Mouse (Mus musculus) gastrocnemius, postnatal 10 days (tissue): ENCODE results near the gene Sipa1l2. TPM values are rescaled to one million over a fixed set of nuclear protein-coding genes. Genes with fewer than 3 reads are reported as not detected.

Experiments
- DNase-seq: peaks from one replicate; pipeline ENCODE4 v3.0.0; 2021; ENCODE audit warnings: mixed read lengths
- long read RNA-seq, 2 experiments: library from polyadenylated mRNA; stranded (forward); transcript quantifications; one replicate each; pipeline ENCODE4 v2.0.0; 2021
- total RNA-seq, 2 experiments: library from RNA; stranded (reverse); gene quantifications; 2 replicates each; pipeline ENCODE4 v1.2.3; 2021

Sipa1l2 gene
- total RNA-seq: 10 to 100 TPM; 12.9 to 16.7 TPM
- long read RNA-seq, experiment 1, full-length matches to known transcripts: 9 of 21 reads
- long read RNA-seq, experiment 1, partial matches to known transcripts: 9 of 21 reads
- long read RNA-seq, experiment 1, other reads (novel, unspliced or antisense): 3 of 21 reads
- long read RNA-seq, experiment 2, full-length matches to known transcripts: 6 of 12 reads
- long read RNA-seq, experiment 2, partial matches to known transcripts: 3 of 12 reads
- long read RNA-seq, experiment 2, other reads (novel, unspliced or antisense): 3 of 12 reads

DNA sequence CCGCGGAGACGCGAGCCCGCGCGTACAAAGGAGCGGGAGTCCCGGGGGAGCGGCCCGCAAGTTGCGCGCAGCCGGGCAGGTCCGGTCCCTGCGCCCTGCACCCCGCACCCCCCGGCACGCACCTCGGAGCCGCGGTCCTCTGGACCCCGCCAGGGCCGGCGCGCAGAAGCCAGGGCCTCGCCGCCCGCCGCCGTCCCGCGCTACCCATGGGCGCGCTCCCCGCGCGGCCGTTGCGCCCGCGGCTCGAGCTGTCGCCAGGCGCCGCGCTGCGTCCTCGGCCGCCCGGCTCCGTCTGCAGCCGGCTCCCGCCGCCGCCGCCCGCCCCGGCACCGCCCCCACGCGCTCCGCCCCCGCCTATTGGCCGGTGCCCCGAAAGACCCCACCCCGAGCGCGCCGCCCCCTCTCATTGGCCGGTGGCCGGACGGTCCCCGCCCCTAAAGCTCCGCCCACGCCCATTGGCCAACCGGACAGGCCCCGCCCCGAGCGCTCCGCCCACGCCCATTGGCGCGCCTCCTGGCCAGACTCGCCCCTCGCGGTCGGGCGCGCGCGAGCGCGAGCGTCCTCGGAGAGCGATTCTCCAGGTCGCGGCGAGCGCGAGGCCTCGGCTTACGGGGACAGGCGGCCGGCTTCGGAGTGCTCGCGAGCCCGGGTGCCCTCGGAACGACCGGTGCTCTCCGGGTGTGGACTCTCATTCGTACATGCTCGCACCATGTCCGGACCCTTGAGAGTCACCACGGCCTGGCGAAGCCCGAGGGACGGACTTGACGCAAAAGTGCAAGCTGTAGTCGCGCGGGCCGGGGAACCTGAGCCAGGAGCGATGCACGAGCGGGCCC lies at the start of gene Sipa1l2:
TSS of gene Sipa1l2 (minus strand) at position 276 of the 833 bp plus-strand sequence.
- DNase-seq: peak; percentile 100

DNA sequence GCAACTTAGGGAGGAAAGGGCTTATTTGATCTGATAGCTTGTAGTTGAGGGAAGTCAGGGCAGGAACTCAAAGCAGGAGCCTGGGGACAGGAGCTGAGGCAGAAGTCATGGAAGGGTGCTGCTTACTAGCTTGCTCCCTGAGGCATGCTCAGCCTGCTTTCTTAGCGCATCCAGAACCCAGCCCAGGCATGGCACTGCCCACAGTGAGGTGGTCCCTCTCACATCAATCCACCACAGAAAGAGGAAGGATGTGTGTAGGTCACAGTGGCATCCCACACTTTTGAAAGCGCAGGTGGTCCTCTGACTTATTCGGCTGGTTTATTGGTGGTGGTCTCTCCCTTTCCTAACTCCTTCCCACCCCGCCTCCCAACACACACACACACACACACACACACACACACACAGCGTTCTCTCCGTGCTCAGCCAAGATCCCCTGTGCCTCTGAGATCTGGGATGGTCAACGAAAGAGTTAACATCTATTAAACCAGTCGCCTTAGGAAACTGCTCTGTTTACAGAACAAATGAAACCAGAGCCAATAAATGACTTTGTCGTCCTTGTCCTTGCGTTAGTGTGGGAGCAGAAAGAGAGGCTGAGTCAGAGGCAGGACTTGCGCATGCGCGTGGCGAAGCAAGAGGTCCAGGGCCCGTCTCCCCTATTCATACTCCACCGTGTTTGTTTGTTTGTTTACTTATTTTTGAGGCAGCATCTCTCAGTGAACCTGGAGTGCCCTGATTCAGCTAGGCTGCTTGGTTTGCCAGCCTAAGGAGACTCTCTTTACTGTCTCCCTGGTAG lies 49.1 kb upstream of the Sipa1l2 start:
- DNase-seq: no peak

DNA sequence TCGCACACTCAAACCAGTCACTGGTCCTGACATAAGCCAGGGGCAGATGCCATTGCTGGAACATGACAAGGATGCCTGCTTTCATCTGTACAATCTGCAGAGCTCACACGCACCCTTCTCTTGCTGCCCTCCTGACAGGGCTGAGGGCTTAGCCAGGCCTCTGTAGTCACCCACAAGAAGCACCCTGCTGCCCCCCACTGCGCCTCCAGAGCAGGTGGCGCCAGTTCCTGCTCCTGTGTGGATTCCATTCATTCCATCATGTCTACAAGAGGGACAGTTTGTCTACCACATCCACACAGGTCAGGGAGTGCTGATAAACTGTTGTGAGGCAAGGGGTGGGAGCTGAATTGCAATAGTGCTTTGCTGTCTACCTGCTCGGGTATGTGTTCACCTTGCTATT lies 47.3 kb upstream of the Sipa1l2 start:
- no peak for DNase-seq

DNA sequence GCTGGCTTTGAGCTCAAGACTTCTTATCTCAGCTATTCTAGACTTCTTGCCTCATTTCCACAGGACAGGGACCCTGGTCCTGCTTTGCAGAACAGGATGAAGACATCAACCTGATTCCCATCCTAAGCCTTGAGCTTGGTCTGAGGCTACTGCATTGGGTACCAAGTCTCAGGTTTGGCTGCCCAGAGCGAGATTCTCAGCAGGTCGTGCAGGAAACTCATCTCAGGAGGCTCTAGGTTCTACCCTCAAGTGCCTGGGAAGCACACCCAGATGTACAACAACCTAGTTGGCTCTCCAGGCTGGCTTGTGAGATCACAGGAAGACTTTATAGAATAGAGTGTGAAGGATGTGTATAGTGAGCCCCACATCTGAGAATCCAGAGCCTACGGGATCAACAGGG lies 46.4 kb upstream of the Sipa1l2 start:
- DNase-seq: no peak

DNA sequence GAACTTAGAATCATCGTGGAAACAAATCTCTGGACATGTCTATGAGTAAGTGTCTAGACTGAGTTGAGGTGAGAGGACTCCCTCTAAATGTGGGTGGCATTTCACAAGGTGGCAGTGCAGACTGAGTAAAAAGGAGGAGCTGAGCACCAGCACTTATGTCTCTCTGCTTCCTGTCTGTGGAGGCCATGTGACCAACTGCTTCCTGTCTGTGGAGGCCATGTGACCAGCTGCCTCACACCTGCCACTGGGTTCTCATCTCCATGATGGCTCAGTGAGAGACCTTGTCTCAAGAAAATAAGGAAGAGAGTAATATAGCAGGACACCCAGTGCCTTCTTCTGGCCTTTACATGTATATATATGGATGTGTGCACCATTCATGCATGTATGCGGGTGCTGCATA lies 43.9 kb upstream of the Sipa1l2 start:
- DNase-seq: no peak

DNA sequence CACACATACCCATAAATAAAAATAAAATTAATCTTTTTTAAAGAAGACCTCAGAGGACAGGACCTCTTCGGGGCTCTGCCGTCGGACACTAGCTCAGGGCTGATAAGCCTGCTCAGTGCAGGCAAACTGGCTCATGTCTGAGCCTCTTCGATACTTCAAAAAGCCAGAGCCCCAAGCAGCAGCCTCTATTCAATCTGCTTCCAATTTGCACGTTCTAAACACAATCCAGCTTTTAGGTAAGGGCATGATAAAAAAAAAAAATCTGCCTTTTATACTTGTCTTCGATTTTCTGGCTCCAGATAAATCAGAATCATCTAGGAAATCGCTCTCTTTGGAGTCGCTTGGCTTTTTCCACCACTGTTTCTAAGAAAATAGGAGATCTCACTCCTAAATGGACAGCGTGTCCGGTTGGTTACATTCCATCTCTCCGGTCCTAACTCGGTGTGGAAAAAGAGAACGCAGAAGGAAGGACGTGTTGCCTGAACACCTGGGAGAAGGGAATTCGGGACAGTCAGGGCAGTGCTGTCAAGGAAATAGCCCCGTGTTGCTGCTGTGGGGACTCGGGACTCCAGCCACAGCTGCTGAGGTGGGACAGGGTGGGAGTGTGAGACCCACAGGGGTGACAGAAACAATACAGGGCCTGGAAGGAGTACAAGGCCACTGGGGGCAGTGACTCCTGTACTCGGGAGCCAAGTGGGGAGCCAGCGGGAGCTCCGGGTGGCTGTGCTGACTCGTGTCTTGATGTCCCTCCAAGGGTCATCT lies 42.4 kb upstream of the Sipa1l2 start:
- no peak for DNase-seq

DNA sequence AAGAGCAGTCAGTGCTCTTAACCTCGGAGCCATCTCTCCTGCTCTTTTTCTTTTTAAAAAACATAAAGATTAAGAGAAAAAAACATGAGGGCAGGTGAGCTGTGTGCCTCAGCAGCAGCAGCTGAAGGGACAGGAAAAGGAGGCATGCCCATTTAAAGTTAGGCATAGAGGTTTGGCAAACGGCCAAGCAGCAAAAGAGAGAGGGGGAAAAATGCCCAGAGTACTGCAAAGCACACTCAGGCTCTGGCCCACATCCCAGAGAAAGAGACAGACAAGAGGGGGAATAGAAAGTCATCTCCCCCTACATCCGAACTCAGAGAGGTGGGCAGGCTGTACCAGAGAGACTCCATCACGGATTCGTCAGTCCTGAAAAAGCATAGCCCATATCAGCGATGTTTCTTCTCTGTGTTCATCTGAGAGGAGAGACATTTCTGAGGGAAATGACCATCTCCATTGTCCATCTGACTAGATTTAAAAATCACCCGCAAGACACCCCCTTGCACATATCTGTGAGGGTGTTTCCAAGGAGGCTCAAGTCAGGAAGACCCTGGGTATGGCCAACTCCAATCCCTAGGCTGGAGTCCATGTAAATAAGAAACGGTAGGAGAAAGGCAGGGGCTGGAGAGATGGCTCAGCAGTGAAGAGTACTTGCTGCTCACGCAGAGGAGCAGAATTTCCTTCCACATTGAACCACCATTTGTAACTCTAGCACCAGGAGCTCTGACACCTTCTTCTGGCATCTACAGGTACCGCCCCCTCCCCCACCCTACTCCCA lies 41.6 kb upstream of the Sipa1l2 start:
- DNase-seq: no peak

DNA sequence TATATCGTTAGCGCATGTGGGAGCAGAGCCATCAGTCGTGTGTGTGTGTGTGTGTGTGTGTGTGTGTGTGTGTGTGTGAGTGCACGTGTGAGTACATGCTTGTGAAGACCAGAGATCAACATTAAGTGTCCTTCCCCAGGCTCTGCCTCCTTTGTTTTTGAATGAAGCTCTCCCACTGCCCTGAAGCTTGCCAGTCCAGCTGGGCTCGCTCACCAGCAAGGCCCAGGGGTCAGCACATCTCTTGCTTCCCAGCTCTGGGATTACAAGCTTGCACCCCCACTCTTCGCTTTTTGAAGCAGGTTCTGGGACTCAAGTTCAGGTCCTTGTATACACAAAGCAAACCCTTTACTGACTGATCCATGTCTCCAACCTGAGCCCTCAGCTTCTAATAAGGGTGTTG lies 40.1 kb upstream of the Sipa1l2 start:
- no peak for DNase-seq

DNA sequence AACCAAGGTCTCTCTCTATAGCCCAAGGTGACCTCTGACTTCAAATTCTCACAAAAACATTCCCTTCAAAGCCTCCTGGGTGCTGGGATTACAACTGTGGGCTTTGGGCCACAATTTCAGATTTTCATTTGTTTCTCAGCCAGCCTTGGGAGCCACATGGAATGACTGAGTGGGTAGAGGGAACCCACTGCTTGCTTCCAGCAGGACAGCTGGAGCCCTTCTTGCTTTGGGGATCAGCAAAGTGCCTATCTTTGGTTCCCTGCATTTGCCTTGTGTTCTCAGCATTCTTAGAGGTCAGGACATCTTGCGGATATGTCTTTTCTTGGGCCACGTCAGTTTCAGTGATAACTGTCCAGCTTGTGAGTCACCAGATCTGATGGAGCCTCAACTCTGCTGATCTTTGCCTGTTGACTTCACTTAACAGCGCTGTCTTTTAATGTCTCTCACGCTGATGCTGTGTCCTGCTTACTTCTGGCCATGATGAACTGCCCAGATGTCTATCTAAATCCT lies 38.2 kb upstream of the Sipa1l2 start:
- no peak for DNase-seq

DNA sequence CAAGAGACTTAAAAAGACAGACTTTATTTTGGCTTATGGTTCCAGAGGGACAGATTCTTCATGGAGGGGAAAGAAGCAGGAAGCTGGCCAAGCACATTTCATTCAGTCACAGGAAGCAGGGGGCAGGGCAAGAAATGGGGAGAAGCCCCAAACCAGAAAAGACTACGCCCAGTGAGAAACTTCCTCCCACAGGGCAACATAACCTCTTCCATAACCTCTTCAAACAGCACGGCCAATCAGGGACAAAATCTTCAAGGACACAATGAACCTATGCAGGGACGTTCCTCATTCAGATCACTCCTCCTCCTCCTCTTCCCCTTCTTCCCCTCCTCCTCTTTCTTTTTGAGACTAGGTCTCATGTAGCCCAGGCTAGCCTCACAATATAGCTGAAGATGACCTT lies 37.3 kb upstream of the Sipa1l2 start:
- DNase-seq: no peak

DNA sequence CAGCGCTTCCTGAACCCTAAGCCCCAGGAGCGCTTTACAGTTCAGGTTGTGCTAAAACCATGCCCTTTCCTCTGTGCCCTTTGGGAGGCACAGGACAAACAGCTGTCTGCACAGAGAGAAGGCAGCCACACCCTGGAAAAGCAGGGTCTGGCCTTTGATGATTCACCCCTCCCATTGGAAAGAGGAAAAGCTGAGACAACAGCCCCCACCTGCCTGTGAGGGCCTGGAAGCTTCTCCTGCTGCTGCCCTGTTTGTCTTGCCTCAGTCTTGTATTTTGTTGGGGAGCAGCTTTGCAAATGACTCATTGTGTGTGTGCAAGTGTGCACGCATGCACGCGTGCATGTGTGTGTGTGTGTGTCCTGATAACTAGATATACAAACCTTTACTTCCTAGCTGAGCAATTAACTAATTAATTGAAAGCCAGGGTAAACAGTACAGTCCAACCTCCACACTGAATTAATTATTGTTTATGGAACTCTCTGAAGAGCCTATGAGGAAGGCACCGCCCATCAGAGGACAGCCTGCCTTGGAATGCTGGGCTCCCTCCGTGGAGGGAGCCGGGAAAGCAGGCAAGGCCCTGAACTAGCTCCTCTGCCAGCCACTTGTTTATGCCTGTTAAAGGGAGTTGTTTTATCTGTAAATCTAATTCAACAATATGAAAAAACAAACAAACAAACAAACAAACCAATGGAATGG lies 35.4 kb upstream of the Sipa1l2 start:
- no peak for DNase-seq

DNA sequence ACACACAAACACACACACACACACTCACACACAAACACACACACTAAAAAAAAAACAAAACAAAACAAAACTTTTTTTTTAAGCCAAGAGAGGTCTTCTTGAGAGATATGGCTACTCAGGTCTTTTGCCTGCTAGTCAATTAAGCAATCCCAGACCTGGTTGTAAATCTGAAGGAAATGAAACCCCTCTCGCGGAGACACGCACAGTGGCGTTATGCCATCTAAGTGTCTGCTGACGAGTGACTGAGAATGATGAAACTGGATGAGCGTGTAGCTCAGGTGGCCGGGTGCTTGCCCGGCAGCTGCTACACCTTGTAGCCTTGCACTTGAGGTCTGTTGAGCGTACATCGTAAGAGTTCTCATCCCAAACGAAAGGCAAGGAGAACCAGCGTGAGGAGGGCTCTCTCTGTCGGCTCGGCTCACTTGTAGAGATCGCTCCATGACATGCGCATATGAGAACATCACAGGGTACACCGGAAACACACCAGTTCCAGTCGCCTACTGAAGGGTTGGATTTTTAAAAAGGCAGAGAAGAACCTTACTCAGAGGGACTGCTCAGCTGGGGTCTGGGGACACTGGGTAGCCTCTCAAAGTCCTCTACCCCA lies 34.7 kb upstream of the Sipa1l2 start:
- no peak for DNase-seq

DNA sequence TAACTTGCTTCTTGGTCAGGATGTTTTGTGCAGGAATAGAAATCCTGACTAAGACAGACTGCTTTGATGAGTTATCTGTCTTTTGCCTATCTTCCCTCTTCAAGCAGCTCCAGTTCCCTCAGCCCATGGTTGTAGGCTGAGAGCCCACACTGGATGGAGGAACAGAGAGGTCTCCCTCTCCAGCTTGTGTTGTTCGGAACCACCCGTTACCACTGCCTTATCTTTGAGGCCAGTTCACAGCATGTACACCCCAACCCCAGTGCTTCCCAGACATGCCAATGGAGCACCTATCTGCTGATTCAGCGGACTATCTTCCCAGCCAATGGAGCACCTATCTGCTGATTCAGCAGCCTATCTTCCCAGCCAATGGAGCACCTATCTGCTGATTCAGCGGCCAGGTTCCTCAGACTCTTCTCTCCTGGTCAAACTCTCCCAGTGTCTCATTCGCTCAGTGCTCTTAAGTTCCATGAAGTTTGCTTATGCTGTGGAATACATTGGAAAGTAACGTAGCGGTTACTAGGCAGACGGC lies 33.8 kb upstream of the Sipa1l2 start:
- no peak for DNase-seq

DNA sequence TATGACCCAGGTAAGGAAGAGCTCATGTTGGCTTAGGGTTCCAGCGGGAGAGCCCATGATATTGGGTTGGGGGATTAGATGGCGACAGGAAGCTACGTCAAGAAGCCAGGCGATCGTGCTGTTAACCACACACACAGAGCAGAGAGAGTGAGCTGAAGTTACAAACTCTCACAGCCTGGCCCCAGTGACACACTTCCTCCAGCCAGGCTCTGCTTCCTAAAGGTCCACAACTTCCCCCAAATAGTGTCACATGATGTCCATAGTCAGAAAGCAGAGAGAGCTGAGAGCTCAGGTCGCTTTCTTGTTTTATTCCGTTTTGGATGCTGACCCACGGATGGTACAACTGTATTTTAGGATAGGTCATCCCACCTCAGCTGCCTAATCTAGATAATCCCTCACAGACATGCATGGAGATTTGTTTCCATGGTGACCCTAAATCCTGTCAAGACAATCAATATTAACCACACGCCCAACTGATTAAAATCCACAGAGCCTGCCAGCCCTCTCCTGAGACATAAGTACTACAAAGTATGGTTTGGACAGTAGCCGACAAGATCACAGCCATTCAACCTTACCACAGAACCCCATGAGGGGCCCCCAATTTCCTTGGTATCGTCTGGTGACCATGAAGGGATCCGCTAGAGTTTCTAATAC lies 30.6 kb upstream of the Sipa1l2 start:
- no peak for DNase-seq

DNA sequence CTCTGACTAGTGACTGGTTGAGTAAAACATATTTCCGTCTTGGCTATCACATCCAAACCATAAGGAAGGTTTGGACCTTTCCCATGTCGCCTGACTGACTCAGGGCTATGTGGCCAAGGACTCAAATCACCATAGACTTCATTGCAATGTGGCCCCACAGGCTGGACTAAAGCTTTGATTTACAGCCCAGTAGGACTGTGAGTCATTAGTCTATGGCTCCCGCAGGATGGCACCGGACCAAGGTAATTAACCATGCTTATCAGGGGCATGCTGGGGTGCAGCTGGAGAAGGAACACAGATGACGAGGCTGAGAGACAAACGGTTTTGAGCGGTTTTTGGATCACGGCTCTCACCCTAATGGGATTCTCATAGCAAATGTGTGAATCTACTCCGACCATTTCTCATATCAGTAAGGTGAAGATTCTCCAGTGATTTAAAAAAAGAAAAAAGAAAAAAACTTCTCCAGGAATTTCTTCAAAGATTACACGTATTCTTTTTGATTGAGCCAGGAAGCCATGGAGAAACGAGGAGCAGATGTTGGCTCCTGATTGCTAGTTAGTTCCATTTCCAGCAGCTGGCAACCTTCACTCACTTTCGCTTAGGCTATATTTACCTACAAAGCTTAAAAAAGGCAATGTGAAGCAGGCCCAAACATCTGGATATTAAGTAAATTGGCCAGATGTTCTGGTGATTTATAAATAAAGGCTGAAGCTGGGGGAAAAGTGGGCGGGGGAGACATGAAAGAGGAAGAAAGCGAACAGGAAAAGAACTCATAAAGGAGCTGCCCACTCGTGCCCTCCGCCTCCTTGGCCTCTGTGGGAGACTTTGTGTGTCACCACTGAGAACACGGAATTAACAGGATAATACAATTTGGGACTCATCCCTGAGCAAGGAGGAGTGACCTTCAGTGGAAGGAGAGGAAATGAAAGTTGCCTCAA lies 26.2 kb upstream of the Sipa1l2 start:
- DNase-seq: peak; percentile 40

DNA sequence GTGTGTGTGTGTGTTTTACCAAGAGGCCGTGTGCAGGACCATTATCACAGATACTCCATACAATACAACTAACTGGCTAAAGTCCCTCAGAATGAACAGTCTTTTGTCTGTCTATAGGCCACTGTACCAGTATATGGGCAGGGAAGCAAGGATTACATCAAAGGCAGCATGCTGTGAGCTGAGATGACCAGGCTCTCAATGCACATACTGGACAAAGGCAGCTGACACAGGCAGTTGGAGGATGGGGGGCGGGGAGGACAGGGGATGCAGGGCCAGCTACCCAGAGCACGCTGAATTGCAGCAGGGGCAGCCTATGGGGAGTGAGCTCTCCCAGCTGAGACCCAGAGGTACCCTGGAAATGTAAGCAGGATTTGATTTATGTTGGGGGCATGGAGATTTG lies 20.8 kb upstream of the Sipa1l2 start:
- no peak for DNase-seq

DNA sequence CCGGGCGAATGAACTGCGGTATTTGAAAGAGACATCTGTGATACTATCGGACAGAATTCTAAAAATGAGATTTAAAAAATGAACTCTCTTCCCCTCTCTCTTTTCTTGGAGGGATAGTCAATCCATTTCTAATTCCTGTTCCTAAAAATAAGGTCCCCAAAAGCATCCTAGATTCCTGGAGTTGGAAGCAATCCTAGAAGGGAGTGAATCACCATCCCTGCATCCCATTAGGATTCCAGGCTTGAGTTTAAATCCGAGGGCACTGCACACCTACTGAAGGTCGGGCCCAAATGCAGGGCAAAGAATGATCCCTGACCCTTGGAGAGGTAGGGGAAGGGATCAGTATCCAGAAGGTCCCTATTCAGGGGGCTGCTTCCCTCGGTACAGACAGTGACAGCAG lies 17.0 kb upstream of the Sipa1l2 start:
- no peak for DNase-seq

DNA sequence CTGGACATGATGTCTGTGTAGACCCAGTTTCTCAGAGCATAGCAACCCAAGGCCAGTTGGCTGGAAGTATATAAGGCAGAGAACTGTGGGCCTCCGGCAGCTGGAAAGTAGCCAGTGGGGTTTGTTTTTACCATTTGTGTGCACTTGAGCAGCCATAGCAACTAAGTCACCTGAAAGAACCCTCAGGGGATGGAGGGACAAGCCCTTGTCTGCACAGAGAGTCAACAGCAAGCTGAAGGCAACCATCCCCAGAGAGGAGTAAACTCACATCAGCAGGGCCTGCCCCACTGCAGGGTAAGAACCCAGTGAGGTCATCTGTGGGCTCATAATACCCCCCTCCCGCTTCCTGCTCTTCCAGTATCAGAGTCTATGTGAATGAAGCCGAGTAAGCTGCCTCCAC lies 14.7 kb upstream of the Sipa1l2 start:
- DNase-seq: no peak
